Mouse (Mus musculus): ENCODE results near the gene Nrg4. TPM values are rescaled to one million over a fixed set of nuclear protein-coding genes. Genes with fewer than 3 reads are reported as not detected.

Nrg4 gene
- polyA plus RNA-seq, 1 experiment from 2014 or later = 1.7 TPM

GRCm38 (mm10) chr9:55216078-55216477 lies 110.6 kb downstream of the Nrg4 start:
- no peak for DNase-seq (ENCODE audit: low spot score)

- no peak for DNase-seq (ENCODE audit: low spot score)
Measured at GRCm38 (mm10) chr9:55215648-55216047, 111.0 kb downstream of the Nrg4 start.

GRCm38 (mm10) chr9:55215056-55215455 lies 111.6 kb downstream of the Nrg4 start:
- DNase-seq (ENCODE audit: low spot score) = no peak

GRCm38 (mm10) chr9:55213396-55213795 lies 113.2 kb downstream of the Nrg4 start:
- DNase-seq (ENCODE audit: low spot score) = no peak

- DNase-seq (ENCODE audit: low spot score) = no peak
Measured at GRCm38 (mm10) chr9:55211611-55212010, 115.0 kb downstream of the Nrg4 start.

- DNase-seq (ENCODE audit: low spot score) = peak; percentile 81
Measured at GRCm38 (mm10) chr9:55208790-55209481, 117.7 kb downstream of the Nrg4 start, which contains the start of gene Fbxo22. TSS of gene Fbxo22 (plus strand) at chr9:55208925.

GRCm38 (mm10) chr9:55208458-55208789 lies 118.2 kb downstream of the Nrg4 start:
- DNase-seq (ENCODE audit: low spot score) = no peak

- DNase-seq (ENCODE audit: low spot score) = no peak
Measured at GRCm38 (mm10) chr9:55199348-55199747, 127.3 kb downstream of the Nrg4 start.

GRCm38 (mm10) chr9:55198260-55198659 lies 128.4 kb downstream of the Nrg4 start:
- DNase-seq (ENCODE audit: low spot score) = no peak

- DNase-seq (ENCODE audit: low spot score) = no peak
Measured at GRCm38 (mm10) chr9:55195876-55196275, 130.8 kb downstream of the Nrg4 start.

GRCm38 (mm10) chr9:55174235-55174634 lies 152.4 kb downstream of the Nrg4 start:
- DNase-seq (ENCODE audit: low spot score) = no peak

GRCm38 (mm10) chr9:55172195-55172685 lies 154.4 kb downstream of the Nrg4 start:
- DNase-seq (ENCODE audit: low spot score) = no peak

GRCm38 (mm10) chr9:55170655-55171412 lies 155.8 kb downstream of the Nrg4 start:
- peak; percentile 19 for DNase-seq (ENCODE audit: low spot score)

Other genes starting within 250 kb of the Nrg4 start
- gene Ube2q2, start 178.0 kb downstream of the Nrg4 start, polyA plus RNA-seq (2015; fragmentation: Nextera tagmentation; extraction: Ambion mirVana) = 23.9 and 24.0 TPM in 2 replicates
- gene Fbxo22, start 117.9 kb downstream of the Nrg4 start, polyA plus RNA-seq (2015; fragmentation: Nextera tagmentation; extraction: Ambion mirVana) = 28.5 and 36.9 TPM in 2 replicates
- 0.13 TPM in 1 of 2 replicates, not detected in the other for gene Tmem266, start 69 bp upstream of the Nrg4 start, polyA plus RNA-seq (2015; fragmentation: Nextera tagmentation; extraction: Ambion mirVana)
- gene Etfa, start 185.4 kb upstream of the Nrg4 start, polyA plus RNA-seq (2015; fragmentation: Nextera tagmentation; extraction: Ambion mirVana) = 253 and 257 TPM in 2 replicates
- gene Isl2, start 211.8 kb upstream of the Nrg4 start, polyA plus RNA-seq (2015; fragmentation: Nextera tagmentation; extraction: Ambion mirVana) = 2.0 TPM in 2 replicates